Mouse (Mus musculus) layer of hippocampus, postnatal 36 days (tissue): ENCODE measurements at regions not wholly inside any gene's neighbourhood (a gene's known extent, or its start where the extent isn't known, plus 50 kb on each side); places are given as distances from the start of the nearest gene placed in this dataset.
A peak's percentile ranks its signal among the peaks of the same experiment; 100 is the strongest.

Experiments
- DNase-seq, 2 experiments: peaks; one replicate each; pipeline ENCODE4 v3.0.0; 2022

- no peak for DNase-seq
Observed at GRCm38 (mm10) chr17:51528161-51528560, 304.9 kb downstream of the Satb1 start.

DNA sequence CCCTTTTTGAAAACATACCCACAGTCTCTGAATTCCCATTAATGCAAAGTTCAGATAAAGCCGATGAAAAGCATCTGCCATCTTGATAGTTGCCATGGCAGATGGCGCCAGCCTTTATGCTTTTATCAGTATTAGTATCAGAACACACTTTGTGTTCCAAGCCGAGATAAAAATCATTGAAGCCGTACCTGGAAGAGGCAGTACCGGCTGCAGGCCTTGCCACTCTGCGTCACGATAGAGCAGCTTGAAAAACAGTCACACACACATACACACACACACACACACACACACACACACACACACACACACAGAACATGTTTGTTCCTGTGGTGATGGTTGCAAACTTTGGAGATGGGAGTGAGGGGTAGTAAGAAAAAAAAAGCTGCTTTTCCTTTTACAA lies 306.2 kb downstream of the Satb1 start:
- no peak for DNase-seq

DNA sequence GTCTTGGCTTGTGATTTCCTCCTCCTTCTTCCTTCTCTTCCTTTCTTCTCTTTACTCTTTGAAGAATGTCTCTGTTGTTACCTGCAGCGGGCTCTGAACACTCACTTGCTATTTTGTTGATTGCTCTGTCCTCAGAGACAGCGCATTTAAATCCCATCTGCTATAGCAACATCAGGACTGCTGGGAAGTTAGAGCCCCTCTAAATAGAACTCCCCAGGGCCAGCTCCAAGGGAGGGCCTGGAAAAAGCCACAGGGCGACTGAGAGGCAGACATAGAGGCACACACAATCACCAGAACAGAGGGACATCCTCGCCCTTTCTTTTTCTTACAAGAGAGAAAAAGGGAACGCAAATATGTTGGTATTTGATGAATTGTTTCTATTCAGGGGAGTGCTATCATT lies 306.6 kb downstream of the Satb1 start:
- no peak for DNase-seq

DNA sequence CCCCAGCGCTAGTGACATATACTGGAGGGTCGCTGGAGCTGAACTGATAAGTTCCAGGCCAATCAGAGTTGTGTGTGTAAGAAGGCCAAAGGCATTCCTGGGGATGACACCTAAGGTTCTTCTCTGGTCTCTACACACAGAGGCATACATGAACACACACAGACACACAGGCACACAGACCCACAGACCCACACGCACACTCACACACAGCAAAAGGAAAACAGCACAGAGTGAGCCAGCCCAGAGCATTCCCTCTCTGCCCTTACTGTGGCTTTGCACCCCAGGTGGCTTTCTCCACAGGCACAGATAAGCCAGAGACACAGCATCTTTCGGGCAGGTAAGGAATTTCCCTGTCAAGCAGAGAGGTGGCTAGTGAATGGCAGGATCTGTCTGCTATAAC lies 307.1 kb downstream of the Satb1 start:
- DNase-seq, result no peak

DNA sequence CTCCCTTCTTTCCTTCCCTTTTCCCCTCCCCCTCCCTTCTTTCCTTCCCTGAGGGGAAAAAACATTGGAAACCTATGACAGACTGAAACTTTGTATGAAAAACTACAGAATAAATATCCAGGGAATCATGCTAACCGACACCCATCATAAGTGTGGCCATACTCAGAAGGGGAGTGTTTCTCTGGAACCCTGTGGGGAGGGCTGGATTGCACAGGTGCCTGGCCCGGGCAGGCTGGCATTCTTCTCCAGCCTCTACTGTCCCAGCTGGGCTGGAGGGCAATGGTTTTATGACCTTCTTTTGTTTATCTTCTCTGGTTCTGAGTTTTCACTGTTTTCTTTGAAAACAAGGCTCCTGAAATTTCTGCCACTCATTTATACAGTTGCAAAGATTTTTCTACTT lies 307.9 kb downstream of the Satb1 start:
- no peak for DNase-seq

DNA sequence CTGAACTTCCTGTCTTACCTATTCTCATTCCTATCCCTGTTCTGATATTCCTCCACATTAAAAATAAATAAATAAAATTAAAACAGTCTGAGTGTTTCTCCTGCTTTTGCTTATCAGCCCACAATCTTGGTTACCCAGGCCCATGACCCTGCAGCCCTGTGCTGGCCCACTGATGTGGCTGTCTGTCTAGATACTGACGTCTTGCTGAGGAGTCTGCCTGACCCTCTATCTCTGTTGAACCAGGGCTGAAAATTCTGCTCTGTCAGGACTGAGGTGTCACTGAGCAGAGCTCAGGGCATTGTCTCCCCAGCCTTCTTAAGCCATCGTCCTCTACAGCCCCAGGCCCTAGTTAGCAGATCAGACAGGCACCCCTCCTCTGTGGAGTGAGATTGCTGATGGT lies 321.2 kb downstream of the Satb1 start:
- no peak for DNase-seq

GRCm38 (mm10) chr17:51500751-51501150 lies 321.6 kb upstream of the Tbc1d5 start:
- DNase-seq, result peak; percentile 10 to 18

DNA sequence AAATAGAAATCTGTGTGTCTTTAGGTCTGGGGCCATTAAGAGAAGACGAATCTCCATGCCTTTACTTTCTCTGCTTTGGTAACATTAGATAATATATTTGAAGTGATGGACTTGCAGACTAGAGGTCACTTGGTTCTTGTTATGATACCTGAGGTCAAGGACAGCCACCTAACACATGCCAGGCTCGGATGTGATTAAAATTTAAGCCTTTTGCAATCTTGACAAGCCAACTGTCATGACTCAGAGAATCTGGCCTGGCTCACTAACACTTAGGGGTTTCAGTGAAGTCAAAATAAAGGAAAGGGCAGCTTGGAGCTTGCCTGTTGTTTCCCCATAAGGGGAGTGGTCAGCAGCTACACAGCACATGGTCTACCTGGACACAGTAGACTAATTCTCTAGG lies 320.4 kb upstream of the Tbc1d5 start:
- DNase-seq, result no peak

- no peak for DNase-seq
Observed at GRCm38 (mm10) chr17:51495038-51495437, 315.9 kb upstream of the Tbc1d5 start.

DNA sequence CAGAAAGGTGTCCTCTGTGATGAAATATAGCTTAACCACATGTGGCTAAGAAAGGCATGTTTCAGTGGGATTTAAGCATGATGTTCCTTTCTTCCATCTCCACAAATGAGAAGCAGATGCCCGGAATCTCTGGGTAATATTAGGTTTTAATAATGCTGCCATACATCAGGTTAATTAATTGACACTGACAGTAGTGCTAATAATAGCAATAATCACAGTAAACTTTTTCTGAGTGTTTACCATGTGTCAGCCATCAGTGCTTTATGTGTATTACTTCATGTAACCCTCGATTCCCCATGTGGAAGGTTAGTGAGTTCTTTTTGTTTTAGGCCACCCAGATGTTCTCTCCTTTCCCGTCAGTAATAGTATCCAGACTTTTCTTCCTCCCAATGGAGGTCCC lies 310.2 kb upstream of the Tbc1d5 start:
- DNase-seq, result no peak

- no peak for DNase-seq
Observed at GRCm38 (mm10) chr17:51487918-51488445, 308.8 kb upstream of the Tbc1d5 start.

DNA sequence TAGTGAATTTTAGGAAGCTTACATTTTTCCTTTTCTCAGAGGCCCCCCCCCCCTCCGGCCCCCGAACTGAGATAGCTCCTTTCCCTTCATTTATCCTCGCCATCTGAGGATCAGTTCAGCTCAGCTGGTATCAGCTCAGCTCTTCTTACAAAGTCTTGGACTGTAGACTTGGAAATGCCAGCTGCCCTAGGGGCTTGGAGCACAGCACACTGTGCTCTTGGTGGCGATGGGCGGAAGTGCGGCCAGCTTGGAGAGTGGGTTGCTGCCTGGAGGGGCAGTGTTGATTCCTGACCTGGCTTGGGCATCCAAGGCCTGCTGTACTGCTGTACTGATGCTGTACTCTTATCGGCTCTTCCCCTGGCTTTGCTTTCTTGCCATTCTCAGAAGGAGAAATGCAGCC lies 298.7 kb upstream of the Tbc1d5 start:
- peak in 1 of 2 experiments; percentile 2 for DNase-seq

- no peak for DNase-seq
Observed at GRCm38 (mm10) chr17:51477404-51477803, 298.3 kb upstream of the Tbc1d5 start.

DNA sequence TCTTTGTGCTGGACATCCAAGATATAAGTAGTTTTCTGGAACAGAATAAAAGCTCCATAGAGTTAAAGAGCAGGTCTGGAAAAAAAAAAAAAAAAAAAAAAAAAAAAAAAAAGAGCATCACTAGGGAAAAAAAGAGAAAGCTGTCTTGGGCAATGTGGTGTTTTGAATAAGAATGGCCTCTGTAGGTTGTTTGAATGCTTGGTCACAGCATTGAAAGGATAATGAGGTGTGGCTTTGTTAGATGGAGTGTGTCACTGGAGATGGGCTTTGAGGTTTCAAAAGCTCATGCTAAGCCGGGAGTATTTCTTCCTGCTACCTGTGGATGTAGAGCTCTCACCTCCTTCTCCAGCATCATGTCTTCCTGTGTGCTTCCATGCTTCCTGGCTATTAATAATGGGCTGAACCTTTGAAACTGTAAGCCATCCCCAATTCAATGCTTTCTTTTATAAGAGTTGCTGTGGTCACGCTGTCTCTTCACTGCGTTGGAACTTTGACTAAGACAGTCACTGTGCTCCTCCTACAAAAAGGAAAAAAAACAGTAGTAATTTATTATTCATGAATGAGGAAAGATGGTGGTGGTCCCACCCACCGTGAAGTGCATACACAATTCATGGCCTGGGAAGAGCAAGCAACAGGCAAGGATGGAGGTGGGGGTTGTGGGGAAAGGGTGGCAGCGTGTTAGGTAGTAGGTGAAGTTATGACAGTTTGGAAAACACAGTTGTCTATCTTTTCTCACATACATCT lies 283.2 kb upstream of the Tbc1d5 start:
- no peak for DNase-seq

DNA sequence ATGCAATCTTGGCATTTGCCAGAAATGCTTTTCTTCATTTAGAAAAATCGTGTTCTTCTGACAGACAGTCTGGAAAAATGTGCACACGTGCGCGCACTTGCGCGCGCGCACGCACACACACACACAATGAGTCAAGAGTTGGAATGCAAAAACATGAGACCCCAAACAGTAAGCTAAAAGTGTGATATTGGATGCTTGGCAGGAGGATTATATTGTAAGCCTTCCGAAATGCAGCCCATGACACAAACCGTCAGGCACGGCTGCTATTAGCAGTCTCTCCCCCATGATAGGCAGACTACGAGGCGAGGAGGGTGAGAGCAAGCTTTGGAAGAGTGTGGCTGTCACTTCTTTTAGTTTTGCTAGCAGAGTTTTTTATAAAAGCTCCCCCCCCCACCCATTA lies 282.1 kb upstream of the Tbc1d5 start:
- peak in 1 of 2 experiments; percentile 8 for DNase-seq

- DNase-seq, result no peak
Observed at GRCm38 (mm10) chr17:51459119-51459518, 280.0 kb upstream of the Tbc1d5 start.

DNA sequence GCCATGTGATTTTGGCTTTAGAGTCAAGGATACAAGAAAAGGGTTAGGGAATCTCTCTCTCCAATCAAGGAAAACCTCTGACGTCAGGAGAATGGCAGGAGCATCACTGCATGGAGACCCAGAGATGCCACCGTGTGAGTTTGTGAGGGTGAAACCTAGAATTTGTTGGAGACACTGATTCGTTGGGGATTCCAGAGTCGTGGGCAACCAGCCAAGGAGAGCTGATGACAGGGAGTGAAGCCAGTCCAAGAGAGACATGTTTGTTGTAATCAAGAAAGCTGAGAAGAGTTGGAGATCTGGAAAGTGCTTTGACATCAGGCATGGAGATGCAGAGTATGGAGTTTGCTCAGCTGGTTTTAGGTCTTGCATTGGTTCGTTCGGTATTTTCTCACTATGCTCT lies 236.6 kb upstream of the Tbc1d5 start:
- DNase-seq, result no peak

DNA sequence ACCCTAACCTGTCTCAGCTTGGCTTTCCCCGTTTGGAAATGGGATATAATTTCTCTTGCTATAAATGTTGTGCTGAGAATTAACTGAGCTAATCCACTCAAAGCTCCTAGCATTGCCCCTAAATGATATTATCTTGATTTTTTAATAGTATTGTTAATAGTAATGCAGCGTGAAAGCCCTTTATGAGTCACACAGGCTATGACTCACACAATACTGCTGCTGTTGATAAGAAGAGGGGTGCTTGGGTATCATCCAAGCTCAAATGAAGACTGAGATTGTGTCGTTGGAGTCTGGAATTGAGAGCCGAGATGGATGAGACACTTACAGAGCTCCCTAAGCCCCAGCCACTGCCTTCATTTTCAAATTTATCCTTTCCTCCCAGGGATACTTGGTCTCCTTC lies 235.2 kb upstream of the Tbc1d5 start:
- DNase-seq, result no peak

DNA sequence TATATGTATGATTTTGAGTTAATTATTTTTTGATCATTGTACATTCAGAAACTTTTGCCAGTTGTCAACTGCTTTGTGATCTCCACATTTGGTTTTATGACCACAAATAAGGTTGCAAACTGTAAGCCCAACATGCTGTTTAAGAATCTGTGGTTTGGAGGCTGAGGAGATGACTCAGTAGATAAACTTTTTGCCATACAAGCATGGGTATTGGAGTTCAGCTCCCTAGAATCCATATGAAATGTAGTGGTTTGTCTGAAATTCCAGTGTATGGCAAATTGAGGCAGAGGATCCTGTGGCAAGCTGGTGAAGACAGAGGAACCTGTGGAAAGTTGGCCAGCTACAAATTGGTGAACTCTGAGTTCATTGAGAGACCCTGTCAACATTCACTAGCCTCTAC lies 234.6 kb upstream of the Tbc1d5 start:
- DNase-seq, result no peak

GRCm38 (mm10) chr17:51411545-51412094 lies 232.5 kb upstream of the Tbc1d5 start:
- no peak for DNase-seq

DNA sequence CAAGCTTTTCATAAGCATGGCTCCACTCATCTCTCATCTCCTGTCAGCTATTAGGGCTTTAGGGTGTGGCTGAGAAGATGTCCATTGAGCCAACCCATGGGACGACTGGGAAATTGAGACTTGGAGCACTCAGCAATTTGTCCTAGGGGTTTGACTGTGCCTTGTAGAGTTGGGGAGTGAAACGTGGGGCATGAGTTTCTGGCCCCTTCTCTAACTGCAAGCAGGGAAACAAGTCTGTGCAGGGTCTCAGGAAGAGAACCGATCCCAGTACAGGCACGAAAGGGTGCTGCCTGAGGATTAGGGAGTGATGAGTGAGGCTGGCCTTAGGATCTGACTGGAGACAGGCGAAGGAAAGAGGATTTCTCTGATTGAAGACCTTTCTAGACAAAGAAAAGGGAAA lies 229.7 kb upstream of the Tbc1d5 start:
- no peak for DNase-seq

DNA sequence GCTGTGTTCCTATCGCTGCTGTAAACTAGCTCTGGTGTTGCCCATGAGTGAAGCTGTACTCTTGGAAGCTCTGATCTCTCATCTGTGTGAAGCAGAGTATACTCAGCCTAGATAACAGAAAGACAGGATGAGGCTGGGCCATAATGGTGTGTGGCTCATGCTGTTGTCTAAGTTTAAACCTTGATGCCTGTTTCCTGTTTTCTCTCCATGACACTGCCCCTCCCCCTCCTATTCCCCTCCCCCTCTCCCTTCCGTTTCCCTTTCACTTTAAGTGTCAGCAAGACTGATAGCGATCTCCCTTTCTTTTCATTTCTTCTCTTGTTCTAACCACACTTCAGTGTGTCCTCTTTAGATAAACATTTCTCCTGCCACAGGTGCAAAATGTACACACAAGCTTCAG lies 229.2 kb upstream of the Tbc1d5 start:
- DNase-seq, result no peak

GRCm38 (mm10) chr17:51407046-51407445 lies 227.9 kb upstream of the Tbc1d5 start:
- peak; percentile 5 to 9 for DNase-seq

- DNase-seq, result no peak
Observed at GRCm38 (mm10) chr17:51405059-51405458, 225.9 kb upstream of the Tbc1d5 start.
